Mouse (Mus musculus) thymus, adult 2 months (tissue): ENCODE data around the gene Tmem102.
A peak's percentile ranks its signal among the peaks of the same experiment; 100 is the strongest.

ENCODE experiments used
- CTCF ChIP-seq: fragments of 200-500 bp; IDR thresholded peaks from 2 replicates; pipeline ENCODE4 v1.5.1; 2012; ENCODE audit warnings: mild to moderate bottlenecking, control low read depth, low read length, moderate library complexity, borderline replicate concordance; ENCODE audit not compliant: control insufficient read depth, poor library complexity, insufficient read depth; ENCODE audit errors: extremely low read depth
- POLR2A ChIP-seq: fragments of 200-500 bp; IDR thresholded peaks from 2 replicates; pipeline ENCODE4 v1.6.1; 2012; ENCODE audit warnings: mild to moderate bottlenecking, low read length, control low read depth, moderate library complexity; ENCODE audit not compliant: control insufficient read depth, poor library complexity, insufficient read depth; ENCODE audit errors: extremely low read depth

DNA sequence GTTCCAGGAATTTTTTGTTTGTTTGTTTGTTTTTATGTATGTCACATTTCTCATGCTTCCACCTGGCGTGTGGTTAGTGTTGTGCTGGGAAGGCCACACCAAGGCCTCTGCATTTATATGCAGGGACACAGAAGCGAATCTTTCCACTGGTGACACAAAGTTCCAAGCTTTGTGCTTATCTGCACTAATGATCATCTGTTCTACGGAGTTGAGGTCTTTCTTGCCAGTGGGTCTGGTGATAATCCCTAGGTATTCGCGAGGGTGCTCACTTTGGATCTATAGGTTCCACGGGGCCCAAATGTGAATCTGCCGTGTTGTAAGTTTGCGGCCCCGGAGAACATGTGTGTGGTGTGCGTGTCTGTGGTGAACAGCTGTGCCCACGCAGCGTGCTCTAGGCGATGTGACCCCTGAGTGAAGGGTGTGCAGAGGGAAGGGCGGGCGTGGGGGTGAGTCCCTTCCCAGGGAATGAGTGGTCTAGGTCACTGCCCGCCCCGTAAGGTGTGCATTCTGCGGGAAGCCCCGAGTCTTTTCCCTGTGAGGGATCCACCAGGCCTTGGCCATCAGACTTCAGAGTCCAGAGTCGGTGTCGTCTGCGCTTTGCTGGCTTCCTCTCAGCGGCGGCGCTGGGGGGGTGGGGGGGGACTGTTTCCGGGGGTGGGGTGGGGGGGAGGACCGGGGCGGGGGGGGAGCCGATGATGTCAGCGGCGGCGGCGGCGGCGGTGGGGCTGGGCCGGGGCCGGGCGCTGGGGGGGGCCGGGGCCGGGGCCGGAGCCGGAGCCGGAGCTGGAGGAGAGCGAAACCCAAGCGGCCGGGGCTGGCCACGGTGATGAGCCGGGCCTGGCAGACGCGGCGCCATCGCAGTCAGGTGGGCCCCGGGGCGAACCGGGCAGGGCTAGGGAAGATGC is 40.0 kb downstream of the Tmem102 start, which contains the start of gene Zbtb4:
- TF ChIP-seq CTCF (no peak), POLR2A (peak; percentile 15)
